Mouse (Mus musculus) forebrain, embryonic 11.5 days (tissue): ENCODE measurements at regions not wholly inside any gene's neighbourhood (a gene's known extent, or its start where the extent isn't known, plus 50 kb on each side); places are given as distances from the start of the nearest gene placed in this dataset.
"Not testable (repeated sequence)": the region's sequence is repeated elsewhere in the genome, so short reads cannot be mapped to it uniquely, and the experiment has no call there.

Experiments used
- ATAC-seq: fragments of 200-750 bp; cut with Nextera tagmentation; replicated peaks from 2 replicates; pipeline ENCODE4 v1.8.0; 2017; ENCODE audit warnings: moderate TSS enrichment; ENCODE audit not compliant: low FRiP score
- DNase-seq: peaks from one replicate; pipeline ENCODE4 v3.0.0-alpha.2; 2017; ENCODE audit warnings: low spot score
- H3K27ac ChIP-seq: fragments of 300-500 bp; sonication (generic); 2 replicates; pipeline ENCODE4 v1.5.1; 2014; ENCODE audit warnings: low read depth, low read length
- H3K27me3 ChIP-seq: fragments of 300-500 bp; sonication (generic); 2 replicates; pipeline ENCODE4 v1.6.1; 2014; ENCODE audit warnings: mild to moderate bottlenecking, low read length, mixed read lengths; ENCODE audit not compliant: control insufficient read depth, insufficient read depth
- H3K36me3 ChIP-seq: fragments of 300-500 bp; sonication (generic); 2 replicates; pipeline ENCODE4 v1.6.1; 2014; ENCODE audit warnings: mild to moderate bottlenecking, low read length, moderate library complexity, mixed read lengths; ENCODE audit not compliant: control insufficient read depth, insufficient read depth
- H3K4me1 ChIP-seq: fragments of 300-500 bp; sonication (generic); replicated peaks from 2 replicates; pipeline ENCODE4 v1.6.1; 2014; ENCODE audit warnings: low read length, mixed read lengths; ENCODE audit not compliant: control insufficient read depth, insufficient read depth
- H3K4me2 ChIP-seq: fragments of 300-500 bp; sonication (generic); 2 replicates; pipeline ENCODE4 v1.6.1; 2014; ENCODE audit warnings: low read depth, mild to moderate bottlenecking, low read length, moderate library complexity, mixed read lengths; ENCODE audit not compliant: severe bottlenecking
- H3K4me3 ChIP-seq: fragments of 300-500 bp; sonication (generic); 2 replicates; pipeline ENCODE4 v1.5.1; 2014; ENCODE audit warnings: low read depth, low read length
- H3K9ac ChIP-seq: fragments of 300-500 bp; sonication (generic); 2 replicates; pipeline ENCODE4 v1.6.1; 2014; ENCODE audit warnings: low read length
- H3K9me3 ChIP-seq: fragments of 300-500 bp; sonication (generic); 2 replicates; pipeline ENCODE4 v1.6.1; 2016; ENCODE audit warnings: low read length, mixed read lengths; ENCODE audit not compliant: control insufficient read depth
- WGBS: fragments of 180-500 bp; shearing (Covaris S2); extraction: QIAGEN DNeasy Blood & Tissue Kit; methylation state at CpG from one replicate; pipeline ENCODE4 v1.1.7; 2014; 5-methylcytosine and 5-hydroxymethylcytosine counted together

DNA sequence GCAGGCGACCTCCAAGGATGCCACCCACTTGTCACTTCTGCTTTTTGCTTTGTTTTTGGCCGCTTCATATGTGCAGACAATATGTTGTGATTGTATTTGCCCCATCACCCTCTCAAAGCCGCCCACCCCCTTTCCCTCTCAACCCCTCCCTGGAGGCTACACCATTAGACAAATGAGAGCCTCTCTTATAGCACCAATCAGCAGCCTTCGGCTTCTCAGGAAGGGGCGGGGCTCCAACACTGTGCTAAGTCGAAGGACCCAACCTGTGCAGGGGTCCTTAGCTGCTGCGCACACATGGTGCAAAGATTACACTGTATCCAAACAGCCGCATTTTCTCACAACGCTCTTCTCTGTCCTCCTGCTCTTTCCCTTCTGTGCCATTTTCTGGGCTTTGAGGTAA is 305.1 kb upstream of the 3110018I06Rik start:
- 0 out of 2 replicates have a peak, but pooled peaks have one; percentile 44 for ATAC-seq
- H3K4me2 ChIP-seq: 0 out of 2 replicates have a peak overlapping the region, but pooled peaks have one; percentile 24

DNA sequence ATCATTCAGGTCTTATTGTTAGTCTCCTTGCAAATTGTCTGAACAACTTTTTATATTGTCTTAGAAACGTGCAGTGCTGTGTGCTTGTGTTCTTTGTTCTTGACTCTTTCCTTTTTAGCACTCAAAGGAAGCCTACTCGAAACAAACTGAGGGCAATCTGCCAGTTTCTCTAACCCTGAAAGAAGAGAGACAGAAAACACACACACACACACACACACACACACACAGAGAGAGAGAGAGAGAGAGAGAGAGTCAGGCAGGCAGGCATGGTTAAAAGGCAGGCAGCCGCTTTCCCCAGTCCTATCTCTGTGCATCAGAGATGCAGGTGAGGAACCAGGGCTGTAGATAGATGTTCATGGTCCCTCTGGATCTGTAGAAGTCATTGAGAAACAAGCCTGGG is 304.0 kb upstream of the 3110018I06Rik start:
- WGBS: 59% methylated on average over 3 of the region's 3 CpGs
- Histone ChIP-seq H3K27ac (no peak overlapping the region), H3K4me1 (no peaks in the 10 kb centered on the region), H3K9me3 (no peaks in the 10 kb centered on the region), H3K4me2 (no peak overlapping the region), H3K4me3 (no peak overlapping the region), H3K36me3 (no peaks in the 10 kb centered on the region), H3K9ac (no peak overlapping the region), H3K27me3 (no peaks in the 10 kb centered on the region; the same call in 1 of the 2 replicates)
- DNase-seq (no peak), ATAC-seq (no peak)

More for the DNA sequence above, 305.1 kb upstream of the 3110018I06Rik start:
- no peaks in the 10 kb centered on the region for H3K36me3 ChIP-seq
- H3K4me1 ChIP-seq: no peaks in the 10 kb centered on the region
- H3K4me3 ChIP-seq: no peak overlapping the region
- no peaks in the 10 kb centered on the region; the same call in 1 of the 2 replicates for H3K27me3 ChIP-seq
- DNase-seq: no peak
- WGBS: 54% methylated on average over 9 of the region's 9 CpGs
- H3K9ac ChIP-seq: no peak overlapping the region
- H3K27ac ChIP-seq: no peak overlapping the region
- no peaks in the 10 kb centered on the region for H3K9me3 ChIP-seq

DNA sequence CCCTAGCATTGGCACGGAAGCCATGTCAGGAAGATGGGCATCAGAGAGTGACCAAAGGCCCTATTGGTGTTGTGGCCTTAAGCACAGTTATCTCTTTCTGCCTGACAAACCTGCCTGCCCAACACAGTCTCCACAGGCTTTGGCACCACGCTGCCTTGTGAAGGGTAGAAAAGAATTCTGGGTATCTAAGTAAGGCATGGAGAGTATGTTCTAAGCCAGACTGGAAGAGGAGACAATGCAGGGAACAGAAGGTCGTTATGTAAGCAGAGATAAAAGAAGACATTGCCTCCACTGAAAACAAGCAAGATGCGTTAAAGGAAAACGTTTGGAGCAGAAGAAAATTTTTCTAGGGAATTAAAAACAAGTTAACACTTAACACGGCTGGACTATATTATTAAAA is 302.1 kb upstream of the 3110018I06Rik start:
- Histone ChIP-seq H3K9me3 (no peaks in the 10 kb centered on the region), H3K27me3 (no peaks in the 10 kb centered on the region; the same call in 1 of the 2 replicates), H3K4me2 (no peak overlapping the region), H3K27ac (no peak overlapping the region), H3K4me3 (no peak overlapping the region), H3K9ac (no peak overlapping the region), H3K4me1 (no peaks in the 10 kb centered on the region), H3K36me3 (no peaks in the 10 kb centered on the region)
- DNase-seq (no peak), ATAC-seq (no peak)
- WGBS: 81% methylated on average over 6 of the region's 6 CpGs

DNA sequence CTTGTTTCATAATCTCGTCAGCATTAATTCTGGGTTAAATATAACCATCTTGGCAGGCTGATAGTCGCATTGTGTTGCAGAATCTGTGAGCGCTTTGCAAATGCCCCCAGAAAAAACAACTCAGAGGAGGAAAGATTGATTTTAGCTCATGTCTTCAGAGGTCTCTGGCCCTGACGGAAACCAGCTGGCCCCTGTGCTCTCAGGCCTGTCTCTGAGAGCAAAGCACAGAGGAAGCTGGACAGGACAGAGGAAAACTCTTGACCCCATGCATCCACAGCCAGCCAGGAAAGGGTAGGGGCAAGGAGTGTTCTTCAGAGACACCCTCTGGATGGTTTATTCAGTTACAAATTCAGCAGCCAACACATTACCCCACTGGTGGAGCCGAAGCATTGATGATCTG is 300.4 kb upstream of the 3110018I06Rik start:
- no peaks in the 10 kb centered on the region for H3K36me3 ChIP-seq
- H3K4me3 ChIP-seq: no peak overlapping the region
- 86% methylated on average over 5 of the region's 5 CpGs for WGBS
- no peaks in the 10 kb centered on the region; the same call in 1 of the 2 replicates for H3K27me3 ChIP-seq
- no peak overlapping the region for H3K9ac ChIP-seq
- no peak overlapping the region for H3K4me2 ChIP-seq
- DNase-seq (no peak), ATAC-seq (no peak)
- no peaks in the 10 kb centered on the region for H3K9me3 ChIP-seq
- no peak overlapping the region for H3K27ac ChIP-seq
- no peaks in the 10 kb centered on the region for H3K4me1 ChIP-seq

DNA sequence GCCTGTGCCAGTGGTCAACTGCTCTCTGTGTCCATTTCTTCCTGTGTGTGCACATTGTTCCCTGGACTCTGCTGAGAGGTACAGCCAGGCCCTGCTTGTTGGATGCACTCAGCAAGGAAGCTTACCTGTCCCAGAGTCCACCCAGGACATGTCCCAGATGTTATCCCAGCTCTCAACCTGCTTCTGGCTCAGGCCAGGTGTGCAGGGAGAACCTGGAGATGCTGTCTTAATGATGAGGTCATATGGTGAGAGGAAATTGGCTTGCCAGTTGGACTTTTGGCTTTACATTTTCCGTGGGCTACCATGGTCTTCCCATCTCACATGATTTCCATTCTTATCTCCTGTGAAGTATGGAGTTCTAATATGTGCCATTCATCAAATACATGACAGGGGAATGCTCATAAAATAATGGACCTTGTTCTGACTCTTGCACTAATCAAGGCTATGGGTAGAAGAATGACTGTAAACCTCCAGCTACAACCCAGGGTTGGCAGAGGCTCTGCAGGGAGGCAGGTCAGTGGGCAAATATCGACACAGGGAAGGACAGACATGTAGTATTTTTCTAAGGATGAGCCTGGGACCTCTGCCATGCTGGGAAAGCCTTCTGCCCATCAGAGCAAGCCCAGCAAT is 289.9 kb upstream of the 3110018I06Rik start:
- ATAC-seq (no peak), DNase-seq (no peak)
- no peaks in the 10 kb centered on the region for H3K9me3 ChIP-seq
- H3K4me3 ChIP-seq: no peak overlapping the region
- no peak overlapping the region for H3K27ac ChIP-seq
- 87% methylated on average over 2 of the region's 2 CpGs for WGBS
- no peak overlapping the region for H3K4me2 ChIP-seq
- H3K27me3 ChIP-seq: no peaks in the 10 kb centered on the region
- no peak overlapping the region for H3K9ac ChIP-seq
- H3K36me3 ChIP-seq: no peaks in the 10 kb centered on the region
- no peaks in the 10 kb centered on the region for H3K4me1 ChIP-seq

DNA sequence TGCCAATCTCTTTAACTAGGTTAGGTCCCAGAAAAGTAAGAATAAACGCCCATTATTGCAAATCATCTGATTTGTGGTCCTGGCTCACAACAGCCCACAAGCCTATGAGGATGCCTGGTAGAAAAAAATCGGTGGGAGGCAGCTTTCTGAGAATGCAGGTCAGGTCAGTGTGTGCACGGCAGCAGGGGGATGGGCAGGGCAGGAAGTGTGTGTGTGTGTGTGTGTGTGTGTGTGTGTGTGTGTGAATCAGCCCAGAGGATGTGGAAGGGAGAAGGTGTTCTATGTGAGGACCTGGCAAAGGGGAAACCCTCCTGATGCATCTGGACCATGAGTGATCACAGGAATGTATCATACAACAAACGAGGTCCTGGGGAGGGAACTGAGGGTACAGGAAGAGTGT is 287.5 kb upstream of the 3110018I06Rik start:
- 76% methylated on average over 4 of the region's 4 CpGs for WGBS
- H3K36me3 ChIP-seq: no peaks in the 10 kb centered on the region
- DNase-seq: no peak
- no peaks in the 10 kb centered on the region for H3K27me3 ChIP-seq
- no peak overlapping the region for H3K4me3 ChIP-seq
- no peak for ATAC-seq
- H3K9me3 ChIP-seq: no peaks in the 10 kb centered on the region
- no peak overlapping the region for H3K9ac ChIP-seq
- no peaks in the 10 kb centered on the region for H3K4me1 ChIP-seq
- no peak overlapping the region for H3K27ac ChIP-seq
- H3K4me2 ChIP-seq: no peak overlapping the region

DNA sequence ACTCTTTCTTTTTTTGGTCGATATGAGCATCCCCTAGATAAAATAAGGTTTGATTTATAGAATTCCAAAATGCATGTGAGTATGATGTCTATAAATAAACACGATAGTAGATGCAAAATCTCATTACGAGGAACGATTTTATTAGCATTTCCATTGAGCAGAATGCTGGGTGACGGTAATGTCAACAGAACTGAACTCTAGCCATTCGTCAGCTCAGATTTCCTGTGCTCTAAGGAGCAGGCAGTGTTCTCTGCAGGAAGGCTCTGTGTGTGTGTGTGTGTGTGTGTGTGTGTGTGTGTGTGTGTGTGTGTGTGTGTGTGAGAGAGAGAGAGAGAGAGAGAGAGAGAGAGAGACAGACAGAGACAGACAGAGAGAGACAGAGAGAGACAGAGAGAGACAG is 279.6 kb upstream of the 3110018I06Rik start:
- H3K27ac ChIP-seq, H3K36me3 ChIP-seq, H3K9ac ChIP-seq, H3K4me1 ChIP-seq, H3K4me3 ChIP-seq, ATAC-seq, DNase-seq, H3K27me3 ChIP-seq, H3K9me3 ChIP-seq, H3K4me2 ChIP-seq: not testable (repeated sequence)
- WGBS: 77% methylated on average over 6 of the region's 6 CpGs

DNA sequence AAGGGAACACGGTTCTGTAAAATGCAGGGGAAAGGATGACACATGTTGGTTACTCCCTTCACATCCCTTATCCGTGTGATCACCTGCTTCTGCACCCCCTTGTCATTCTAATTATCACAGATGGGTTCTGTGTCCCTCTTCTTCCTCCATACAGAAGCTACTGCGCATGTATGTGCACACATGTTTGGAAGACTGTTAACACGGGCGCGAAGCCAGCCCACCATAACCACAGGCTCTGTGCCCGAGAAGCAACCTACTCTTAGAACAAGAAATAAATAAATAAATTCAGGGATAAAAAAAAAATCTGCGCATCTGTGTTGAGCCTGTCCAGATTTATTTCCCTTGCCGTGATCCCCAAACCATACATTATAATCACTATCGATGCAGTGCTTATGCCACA is 275.6 kb upstream of the 3110018I06Rik start:
- H3K4me1 ChIP-seq: no peaks in the 10 kb centered on the region
- H3K27me3 ChIP-seq: no peaks in the 10 kb centered on the region
- H3K9ac ChIP-seq: no peak overlapping the region
- no peak overlapping the region for H3K4me2 ChIP-seq
- H3K4me3 ChIP-seq: no peak overlapping the region
- 93% methylated on average over 10 of the region's 10 CpGs for WGBS
- DNase-seq: no peak
- ATAC-seq: no peak
- no peak overlapping the region for H3K27ac ChIP-seq
- H3K36me3 ChIP-seq: no peaks in the 10 kb centered on the region
- no peaks in the 10 kb centered on the region for H3K9me3 ChIP-seq

DNA sequence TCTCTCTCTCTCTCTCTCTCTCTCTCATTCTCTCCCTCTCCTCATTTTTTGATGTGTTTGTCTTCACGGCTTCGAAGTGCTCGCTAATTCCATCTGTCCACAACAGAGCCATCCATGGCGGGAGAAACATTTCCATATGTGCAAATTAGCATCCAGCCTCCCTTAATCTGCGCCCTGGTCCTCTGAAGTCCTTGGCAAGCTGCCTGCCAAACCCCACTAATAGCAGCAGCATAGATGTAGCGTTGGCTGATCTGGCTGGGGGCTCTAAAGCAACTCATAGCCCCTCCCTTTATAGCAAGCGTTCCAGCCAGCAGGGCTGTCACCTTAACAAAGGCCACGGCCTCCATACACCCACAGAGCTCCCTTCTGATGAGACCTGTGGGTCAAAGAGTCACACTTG is 272.3 kb upstream of the 3110018I06Rik start:
- no peak overlapping the region for H3K9ac ChIP-seq
- DNase-seq (no peak), ATAC-seq (no peak)
- H3K27ac ChIP-seq: no peak overlapping the region
- no peaks in the 10 kb centered on the region for H3K9me3 ChIP-seq
- WGBS: 62% methylated on average over 8 of the region's 8 CpGs
- H3K36me3 ChIP-seq: no peaks in the 10 kb centered on the region
- H3K27me3 ChIP-seq: no peaks in the 10 kb centered on the region
- no peak overlapping the region for H3K4me3 ChIP-seq
- no peaks in the 10 kb centered on the region for H3K4me1 ChIP-seq
- H3K4me2 ChIP-seq: no peak overlapping the region
